Mouse (Mus musculus) layer of hippocampus, adult 9-10 months (tissue): ENCODE results near the gene Pla1a.
"Not testable (repeated sequence)": the region's sequence is repeated elsewhere in the genome, so short reads cannot be mapped to it uniquely, and the experiment has no call there.

Experiments used
- DNase-seq: peaks from one replicate; pipeline ENCODE4 v3.0.0; 2022; ENCODE audit warnings: low spot score

Gene Pla1a

GRCm38 (mm10) chr16:38432498-38433425 is at the start of gene Pla1a:
Gene Pla1a (minus strand): TSS chr16:38433145.
- no peak for DNase-seq

- DNase-seq, result no peak
Observed at GRCm38 (mm10) chr16:38481327-38481726, 48.4 kb upstream of the Pla1a start.

- DNase-seq, result no peak
Observed at GRCm38 (mm10) chr16:38478296-38478695, 45.4 kb upstream of the Pla1a start.

- DNase-seq, result not testable (repeated sequence)
Observed at GRCm38 (mm10) chr16:38477241-38477608, 44.3 kb upstream of the Pla1a start.

- DNase-seq, result no peak
Observed at GRCm38 (mm10) chr16:38476312-38477240, 43.6 kb upstream of the Pla1a start.

GRCm38 (mm10) chr16:38475681-38476311 is 42.9 kb upstream of the Pla1a start:
- DNase-seq, result no peak

- DNase-seq, result no peak
Observed at GRCm38 (mm10) chr16:38474677-38475286, 41.8 kb upstream of the Pla1a start.

GRCm38 (mm10) chr16:38473661-38474060 is 40.7 kb upstream of the Pla1a start:
- no peak for DNase-seq

GRCm38 (mm10) chr16:38472507-38472873 is 39.5 kb upstream of the Pla1a start:
- no peak for DNase-seq

GRCm38 (mm10) chr16:38471697-38472506 is 39.0 kb upstream of the Pla1a start:
- no peak for DNase-seq

- no peak for DNase-seq
Observed at GRCm38 (mm10) chr16:38469437-38469836, 36.5 kb upstream of the Pla1a start.

- DNase-seq, result no peak
Observed at GRCm38 (mm10) chr16:38468706-38469018, 35.7 kb upstream of the Pla1a start.

GRCm38 (mm10) chr16:38467917-38468705 is 35.2 kb upstream of the Pla1a start:
- no peak for DNase-seq

- no peak for DNase-seq
Observed at GRCm38 (mm10) chr16:38467091-38467916, 34.4 kb upstream of the Pla1a start.

- DNase-seq, result no peak
Observed at GRCm38 (mm10) chr16:38466089-38466488, 33.1 kb upstream of the Pla1a start.

GRCm38 (mm10) chr16:38463305-38463704 is 30.4 kb upstream of the Pla1a start:
- no peak for DNase-seq

- DNase-seq, result no peak
Observed at GRCm38 (mm10) chr16:38462161-38462560, 29.2 kb upstream of the Pla1a start.

- no peak for DNase-seq
Observed at GRCm38 (mm10) chr16:38461749-38462148, 28.8 kb upstream of the Pla1a start.

- DNase-seq, result no peak
Observed at GRCm38 (mm10) chr16:38459990-38460389, 27.0 kb upstream of the Pla1a start.
